Mouse (Mus musculus): ENCODE measurements around the gene Hebp1.

- TF ChIP-seq CTCF (IDR thresholded peaks at IDR 0.05; ENCODE audit: borderline replicate concordance, control insufficient read depth, extremely low read depth, insufficient read depth, low read length, poor library complexity) (no peak), POLR2A (IDR thresholded peaks at IDR 0.05; ENCODE audit: control insufficient read depth, extremely low read depth, insufficient read depth, low read length, poor library complexity) (no peak)
Measured at GRCm38 (mm10) chr6:135162311-135162710, 35.5 kb downstream of the Hebp1 start.
